Mouse (Mus musculus) liver, embryonic 16.5 days (tissue): ENCODE results near the gene Anp32e. TPM values are rescaled to one million over a fixed set of nuclear protein-coding genes. Genes with fewer than 3 reads are reported as not detected.
"Not testable (repeated sequence)": the region's sequence is repeated elsewhere in the genome, so short reads cannot be mapped to it uniquely, and the experiment has no call there.

Experiments used
- ATAC-seq: fragments of 200-750 bp; cut with Nextera tagmentation; 2 replicates; pipeline ENCODE4 v1.8.0; 2017; ENCODE audit warnings: low read depth, mild to moderate bottlenecking, moderate number of reproducible peaks, moderate library complexity
- H3K27ac ChIP-seq: fragments of 300-500 bp; sonication (generic); 2 replicates; pipeline ENCODE4 v1.5.1; 2014; ENCODE audit warnings: mild to moderate bottlenecking, low read length
- H3K27me3 ChIP-seq: fragments of 300-500 bp; sonication (generic); 2 replicates; pipeline ENCODE4 v1.6.1; 2014; ENCODE audit warnings: low read depth, low read length, mixed read lengths; ENCODE audit not compliant: control insufficient read depth, insufficient read depth
- H3K36me3 ChIP-seq: fragments of 300-500 bp; sonication (generic); 2 replicates; pipeline ENCODE4 v1.6.1; 2014; ENCODE audit warnings: mild to moderate bottlenecking; ENCODE audit not compliant: control insufficient read depth, insufficient read depth
- H3K4me1 ChIP-seq: fragments of 300-500 bp; sonication (generic); 2 replicates; pipeline ENCODE4 v1.6.1; 2014; ENCODE audit warnings: low read depth, low read length, mixed read lengths; ENCODE audit not compliant: control insufficient read depth
- H3K4me2 ChIP-seq: fragments of 300-500 bp; sonication (generic); 2 replicates; pipeline ENCODE4 v1.6.1; 2014; ENCODE audit warnings: low read depth, low read length, mixed read lengths
- H3K4me3 ChIP-seq: fragments of 300-500 bp; sonication (generic); 2 replicates; pipeline ENCODE4 v1.5.1; 2014; ENCODE audit warnings: low read depth, mild to moderate bottlenecking, low read length
- H3K9ac ChIP-seq: fragments of 300-500 bp; sonication (generic); 2 replicates; pipeline ENCODE4 v1.6.1; 2014; ENCODE audit warnings: low read depth, low read length
- H3K9me3 ChIP-seq: fragments of 300-500 bp; sonication (generic); replicated peaks from 2 replicates; pipeline ENCODE4 v1.6.1; 2016; ENCODE audit warnings: low read length; ENCODE audit not compliant: control insufficient read depth
- WGBS: fragments of 180-500 bp; shearing (Covaris S2); extraction: QIAGEN DNeasy Blood & Tissue Kit; methylation state at CpG from one replicate; pipeline ENCODE4 v1.1.7; 2014; ENCODE audit not compliant: insufficient replicate concordance; 5-methylcytosine and 5-hydroxymethylcytosine counted together
- polyA plus RNA-seq: library from polyadenylated mRNA; unstranded; fragments of >200 nt; fragmentation: Nextera tagmentation; extraction: Ambion mirVana; gene quantifications from 2 replicates; pipeline ENCODE4 v1.2.1, GENCODE M21; 2015

Anp32e gene
- polyA plus RNA-seq, 1 experiment from 2014 or later = 118 TPM

DNA sequence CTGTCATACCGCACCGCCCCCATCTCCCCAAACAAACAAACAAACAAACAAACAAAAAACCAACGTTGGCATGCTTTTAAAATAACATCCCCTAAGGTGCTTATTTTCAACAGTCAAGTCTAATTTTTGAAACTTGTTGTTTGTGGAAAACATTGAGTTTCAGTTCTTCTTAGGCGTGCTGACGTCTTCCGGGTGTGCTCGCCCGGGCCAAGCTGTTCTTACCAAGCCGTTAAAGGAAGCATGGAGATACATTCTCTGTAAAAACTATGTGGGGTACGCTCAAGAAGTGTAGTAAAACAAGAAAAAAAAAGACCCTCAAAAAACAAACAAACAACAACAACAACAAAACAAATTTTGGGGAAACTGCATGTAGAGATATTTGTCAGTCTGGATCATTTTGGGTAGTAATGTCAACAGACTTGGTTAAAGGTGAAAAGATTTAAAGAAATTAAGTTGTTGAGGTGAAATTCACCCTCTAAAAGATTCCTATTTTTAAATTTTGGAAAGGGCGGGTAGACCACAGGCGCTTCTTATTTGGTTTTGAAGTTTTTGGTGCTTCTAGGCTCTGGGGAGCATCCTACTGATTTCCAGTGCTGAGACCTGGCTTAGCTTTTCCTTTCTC lies 43.3 kb downstream of the Anp32e start:
- Histone ChIP-seq H3K36me3 (no peaks in the 10 kb centered on the region), H3K4me3 (peak overlapping the region; percentile 22; the same call in 1 of the 2 replicates), H3K27me3 (peaks cover 26% of the 10 kb centered on the region), H3K4me1 (no peaks in the 10 kb centered on the region), H3K9ac (no peak overlapping the region), H3K4me2 (0 out of 2 replicates have a peak overlapping the region, but pooled peaks have one; percentile 1), H3K9me3 (no peaks in the 10 kb centered on the region), H3K27ac (peak overlapping the region; percentile 32; the same call in 1 of the 2 replicates)
- no peak for ATAC-seq
- 59% methylated on average over 12 of the region's 12 CpGs for WGBS

DNA sequence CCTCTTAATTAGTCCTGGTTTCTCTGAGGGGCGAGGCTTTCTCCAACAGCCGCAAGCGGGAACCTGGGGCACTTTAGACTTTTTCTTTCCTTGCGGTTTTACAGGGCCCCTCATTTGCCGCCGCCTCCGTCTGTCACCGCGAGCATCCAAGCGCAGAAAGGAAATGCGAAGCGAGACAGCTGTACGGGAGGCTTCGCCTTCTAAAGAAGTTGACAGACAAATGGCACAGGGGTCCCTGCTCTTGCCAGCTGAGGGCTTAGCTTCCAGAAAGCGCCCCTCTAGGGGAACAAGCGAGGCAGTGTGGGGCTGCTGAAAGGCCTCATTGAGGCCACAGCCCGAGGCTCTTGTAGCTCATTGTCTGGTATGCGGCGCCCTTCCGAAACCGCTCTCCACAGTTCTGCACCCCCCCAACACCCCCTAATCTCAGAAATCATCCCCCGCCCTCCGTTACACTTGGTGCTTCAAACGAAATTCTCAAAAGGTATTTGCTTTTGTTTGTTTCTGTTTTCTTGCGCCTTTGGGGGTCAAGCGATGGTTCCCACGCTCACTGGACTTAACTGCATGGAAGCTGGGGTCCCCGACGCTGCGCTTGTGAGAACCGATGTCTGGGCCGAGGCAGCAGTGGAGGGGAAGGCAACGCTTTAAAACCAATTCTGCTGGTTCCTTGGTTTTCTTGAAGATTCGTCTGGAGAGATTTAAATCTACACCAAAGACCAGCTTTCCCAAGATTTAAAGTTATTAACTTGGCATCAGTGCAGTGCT lies 44.0 kb downstream of the Anp32e start:
- Histone ChIP-seq H3K36me3 (no peaks in the 10 kb centered on the region), H3K9me3 (no peaks in the 10 kb centered on the region), H3K27ac (peak overlapping the region; percentile 32; the same call in 1 of the 2 replicates), H3K9ac (no peak overlapping the region), H3K27me3 (peaks cover 26% of the 10 kb centered on the region), H3K4me3 (peak overlapping the region; percentile 22; the same call in 1 of the 2 replicates), H3K4me2 (peak overlapping the region; percentile 1; the same call in 1 of the 2 replicates), H3K4me1 (no peaks in the 10 kb centered on the region)
- WGBS = 4% methylated on average over 34 of the region's 34 CpGs
- ATAC-seq = no peak

GRCm38 (mm10) chr3:95977079-95977478 lies 48.0 kb downstream of the Anp32e start:
- Histone ChIP-seq H3K9ac (no peak overlapping the region), H3K4me2 (no peak overlapping the region), H3K27me3 (peaks cover 25% of the 10 kb centered on the region), H3K4me3 (no peak overlapping the region), H3K9me3 (no peaks in the 10 kb centered on the region), H3K4me1 (no peaks in the 10 kb centered on the region), H3K27ac (no peak overlapping the region), H3K36me3 (no peaks in the 10 kb centered on the region)
- WGBS = 42% methylated on average over 3 of the region's 3 CpGs
- no peak for ATAC-seq

DNA sequence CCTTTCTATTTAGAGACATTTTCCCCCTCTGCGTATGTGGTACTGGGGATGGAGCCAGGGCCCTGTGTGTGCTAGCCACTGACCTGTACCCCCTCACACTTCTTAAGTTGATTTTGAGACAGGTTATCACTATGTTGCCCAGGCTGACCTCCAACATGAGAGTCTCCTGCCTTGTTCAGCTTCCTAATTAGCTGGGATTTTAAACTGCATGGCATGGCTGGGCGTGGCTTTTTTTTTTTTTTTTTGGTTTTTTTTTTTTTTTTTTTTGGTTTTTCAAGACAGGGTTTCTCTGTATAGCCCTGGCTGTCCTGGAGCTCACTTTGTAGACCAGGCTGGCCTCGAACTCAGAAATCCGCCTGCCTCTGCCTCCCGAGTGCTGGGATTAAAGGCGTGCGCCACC lies 48.5 kb downstream of the Anp32e start:
- not testable (repeated sequence) for H3K4me2 ChIP-seq, H3K36me3 ChIP-seq, H3K4me3 ChIP-seq, H3K4me1 ChIP-seq, H3K27ac ChIP-seq, H3K9me3 ChIP-seq, H3K9ac ChIP-seq, ATAC-seq
- H3K27me3 ChIP-seq = peaks cover 20% of the 10 kb centered on the region
- 87% methylated on average over 6 of the region's 7 CpGs for WGBS

DNA sequence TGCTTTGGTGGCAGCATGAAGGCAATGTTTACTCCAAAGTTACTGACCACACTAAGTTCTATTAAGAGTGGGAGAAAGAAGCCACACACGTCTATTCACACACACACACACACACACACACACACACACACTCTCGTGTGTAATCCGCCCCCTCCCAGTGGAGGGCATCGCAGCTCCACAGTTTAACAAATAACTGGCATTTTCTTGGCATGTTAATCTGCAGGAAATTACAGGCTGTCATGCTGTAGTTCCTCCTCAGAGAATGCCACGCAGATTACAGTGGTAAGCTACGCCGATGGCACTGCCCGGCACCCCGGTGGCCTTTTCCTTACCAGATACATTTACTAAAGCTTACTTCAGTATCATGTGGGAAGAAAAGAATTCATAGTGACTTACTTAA lies 49.2 kb downstream of the Anp32e start:
- no peak for ATAC-seq
- H3K36me3 ChIP-seq = no peaks in the 10 kb centered on the region
- no peak overlapping the region for H3K27ac ChIP-seq
- no peak overlapping the region for H3K4me2 ChIP-seq
- H3K4me3 ChIP-seq = no peak overlapping the region
- WGBS = 72% methylated on average over 9 of the region's 9 CpGs
- no peak overlapping the region for H3K9ac ChIP-seq
- H3K9me3 ChIP-seq = no peaks in the 10 kb centered on the region
- no peaks in the 10 kb centered on the region for H3K4me1 ChIP-seq
- peaks cover 13% of the 10 kb centered on the region for H3K27me3 ChIP-seq

DNA sequence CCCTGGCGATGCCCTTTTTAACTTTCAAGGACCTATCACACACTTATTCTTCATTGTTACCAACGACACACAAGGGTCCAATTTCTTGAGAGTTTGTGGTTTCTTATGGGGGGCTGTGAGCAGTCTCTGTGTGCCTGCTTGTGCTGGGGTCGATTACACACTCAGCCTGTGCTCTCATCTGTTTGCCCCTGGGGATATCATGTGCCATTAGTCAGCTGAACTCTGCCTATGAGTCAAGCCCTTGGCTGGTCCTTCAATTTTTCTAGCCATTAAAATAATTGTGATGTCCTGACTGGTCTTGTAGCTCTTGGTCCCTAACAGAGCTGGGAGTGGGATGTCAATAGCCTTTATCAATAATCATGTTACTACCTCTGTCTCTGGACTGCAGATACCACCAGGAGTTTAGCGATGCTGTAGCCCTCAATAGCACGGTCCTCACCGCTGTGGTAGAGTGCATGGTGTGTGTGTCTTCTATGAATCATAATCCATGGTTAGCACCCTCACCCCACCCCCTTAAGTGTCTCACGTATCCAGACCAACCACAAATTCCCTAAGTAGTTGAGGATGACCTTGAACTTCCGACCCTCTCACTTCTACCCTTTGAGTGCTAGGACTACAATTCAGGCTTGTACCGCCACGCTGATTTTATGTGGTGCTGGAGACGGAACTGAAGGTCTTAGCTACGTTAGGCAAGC lies 51.4 kb downstream of the Anp32e start:
- Histone ChIP-seq H3K9me3 (no peaks in the 10 kb centered on the region), H3K4me3 (no peak overlapping the region), H3K36me3 (no peaks in the 10 kb centered on the region), H3K27me3 (no peaks in the 10 kb centered on the region), H3K9ac (no peak overlapping the region), H3K27ac (no peak overlapping the region), H3K4me1 (peaks cover 2% of the 10 kb centered on the region; the same call in 1 of the 2 replicates), H3K4me2 (no peak overlapping the region)
- 73% methylated on average over 12 of the region's 12 CpGs for WGBS
- ATAC-seq = no peak

DNA sequence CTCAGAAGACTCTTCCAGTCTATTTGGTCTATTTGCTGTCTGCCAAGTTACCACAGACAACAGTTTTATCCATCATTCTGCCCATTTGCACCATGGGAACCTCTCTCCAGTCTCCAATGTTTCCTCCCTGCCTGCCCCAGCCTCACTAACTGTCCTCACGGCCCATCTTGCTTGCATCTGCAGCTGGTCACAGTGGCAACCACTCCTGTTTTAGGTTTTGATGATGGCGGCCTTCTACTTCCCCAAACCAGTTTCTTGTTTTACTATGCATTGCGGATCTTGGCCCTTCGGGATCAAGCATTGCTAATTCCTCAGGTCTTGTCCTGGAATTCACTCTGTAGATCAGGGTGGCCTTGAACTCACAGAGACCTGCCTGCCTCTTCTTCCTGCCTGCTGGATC lies 53.1 kb downstream of the Anp32e start:
- H3K9ac ChIP-seq = no peak overlapping the region
- H3K4me3 ChIP-seq = no peak overlapping the region
- peaks cover 4% of the 10 kb centered on the region; the same call in 1 of the 2 replicates for H3K27me3 ChIP-seq
- H3K27ac ChIP-seq = no peak overlapping the region
- no peaks in the 10 kb centered on the region for H3K36me3 ChIP-seq
- H3K9me3 ChIP-seq = no peaks in the 10 kb centered on the region
- H3K4me1 ChIP-seq = peaks cover 17% of the 10 kb centered on the region; the same call in 1 of the 2 replicates
- WGBS = 61% methylated on average over 4 of the region's 4 CpGs
- no peak for ATAC-seq
- H3K4me2 ChIP-seq = no peak overlapping the region

- 21% methylated on average over 12 of the region's 12 CpGs for WGBS
- Histone ChIP-seq H3K36me3 (no peaks in the 10 kb centered on the region), H3K4me2 (peak overlapping the region; percentile 39), H3K9ac (no peak overlapping the region), H3K27me3 (peaks cover 4% of the 10 kb centered on the region; the same call in 1 of the 2 replicates), H3K4me3 (no peak overlapping the region), H3K9me3 (no peaks in the 10 kb centered on the region), H3K4me1 (peaks cover 17% of the 10 kb centered on the region; the same call in 1 of the 2 replicates), H3K27ac (peak overlapping the region; percentile 58)
- ATAC-seq = peak; percentile 69
Measured at GRCm38 (mm10) chr3:95985209-95986000, 56.4 kb downstream of the Anp32e start.
